Mouse (Mus musculus): ENCODE measurements at regions not wholly inside any gene's neighbourhood (a gene's known extent, or its start where the extent isn't known, plus 50 kb on each side); places are given as distances from the start of the nearest gene placed in this dataset.

DNA sequence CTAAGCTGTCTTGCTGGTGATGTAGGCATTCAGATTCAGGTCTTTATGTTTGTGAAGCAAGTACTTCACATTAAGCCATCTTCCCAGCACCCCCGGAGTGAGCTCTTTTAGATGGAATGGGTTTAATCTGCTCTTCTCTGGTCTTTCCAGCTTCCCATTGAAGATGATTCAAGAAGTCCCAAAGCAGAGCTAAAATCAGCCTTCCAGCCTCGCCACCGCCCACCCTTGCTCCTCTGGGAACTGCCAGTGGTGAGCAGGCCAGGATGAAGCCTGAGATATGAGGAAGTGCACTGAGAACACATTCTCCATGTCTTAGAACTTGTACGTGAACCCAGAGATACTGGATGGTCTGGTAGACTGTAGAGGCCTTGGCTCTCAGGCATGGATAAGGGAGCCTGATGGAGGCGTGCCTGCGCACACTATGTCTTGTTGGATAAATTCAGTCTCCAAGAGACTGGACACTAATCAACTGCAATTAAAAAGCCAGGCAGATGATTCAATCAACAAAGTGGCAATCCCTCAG, 51.3 kb upstream of the Mrtfb start:
- intact Hi-C loops (cut with DNase I): loop anchor here (1.0 to 2.0 kb wide), 2 partner anchors 8 to 52 kb away; partner anchors contain the start of gene Mrtfb
- peak in 1 of 2 experiments; percentile 88 for DNase-seq (ENCODE audit: low spot score in 2 of 2)

DNA sequence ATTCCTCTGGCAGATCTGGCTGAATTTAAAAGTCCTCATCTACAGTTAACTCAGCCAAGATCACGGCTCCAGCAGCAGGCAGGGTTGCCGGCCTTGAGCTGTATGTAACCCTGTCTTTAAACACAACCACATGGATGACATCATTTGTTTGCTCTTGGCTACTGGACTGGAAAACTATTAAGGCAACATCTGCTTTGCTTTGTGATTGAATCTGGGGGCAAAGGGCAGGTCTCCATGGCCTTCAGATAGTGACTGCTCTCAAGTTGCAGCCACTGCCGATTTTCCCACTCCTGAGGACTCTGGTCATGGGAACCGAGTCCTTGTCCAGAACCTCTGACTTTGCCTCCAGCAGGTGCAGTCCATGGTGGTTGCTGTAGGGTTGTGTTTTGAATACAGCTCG, 50.4 kb upstream of the Mrtfb start:
- no peak for DNase-seq (ENCODE audit: low spot score in 2 of 2)
- intact Hi-C loops (cut with DNase I): loop anchor here (1.0 to 2.0 kb wide), 2 partner anchors 9 to 51 kb away; partner anchors contain the start of gene Mrtfb

All from left cerebral cortex, postnatal 25 days (tissue).